Mouse (Mus musculus) bone marrow, adult 2 months (tissue): ENCODE data around the gene Sox15.

Experiments used
- CTCF ChIP-seq: fragments of 200-500 bp; IDR thresholded peaks from 2 replicates; pipeline ENCODE4 v1.5.1; 2011; ENCODE audit warnings: low read length, control low read depth; ENCODE audit not compliant: control insufficient read depth, insufficient read depth
- POLR2A ChIP-seq: fragments of 200-500 bp; IDR thresholded peaks from 2 replicates; pipeline ENCODE4 v1.6.1; 2011; ENCODE audit warnings: low read depth, mild to moderate bottlenecking, control low read depth, low read length, borderline replicate concordance; ENCODE audit not compliant: control insufficient read depth

DNA sequence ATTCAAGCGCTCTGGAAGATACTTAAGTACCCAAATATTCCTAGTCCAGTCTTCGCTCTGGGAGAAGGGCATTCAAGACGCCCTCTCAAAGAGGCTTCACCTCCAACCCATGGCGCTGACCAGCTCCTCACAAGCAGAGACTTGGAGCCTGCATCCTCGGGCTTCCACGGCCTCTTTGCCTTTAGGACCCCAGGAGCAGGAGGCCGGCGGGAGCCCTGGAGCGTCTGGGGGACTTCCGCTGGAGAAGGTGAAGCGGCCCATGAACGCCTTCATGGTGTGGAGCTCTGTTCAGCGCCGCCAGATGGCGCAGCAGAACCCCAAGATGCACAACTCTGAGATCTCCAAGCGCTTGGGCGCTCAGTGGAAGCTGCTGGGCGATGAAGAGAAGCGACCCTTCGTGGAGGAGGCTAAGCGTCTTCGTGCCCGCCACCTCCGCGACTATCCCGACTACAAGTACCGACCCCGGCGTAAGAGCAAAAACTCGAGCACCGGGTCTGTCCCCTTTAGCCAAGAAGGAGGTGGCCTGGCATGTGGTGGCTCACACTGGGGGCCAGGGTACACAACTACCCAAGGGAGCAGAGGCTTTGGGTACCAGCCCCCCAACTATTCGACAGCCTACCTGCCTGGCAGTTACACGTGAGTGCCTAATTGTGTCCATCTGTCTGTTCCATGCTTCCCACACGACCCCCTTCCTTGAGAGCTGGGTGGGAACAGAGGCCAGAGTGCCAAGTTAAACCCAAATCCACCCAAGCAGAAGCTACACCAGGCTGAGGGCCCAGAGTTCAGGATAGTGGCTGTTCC is at the start of gene Sox15:
- TF ChIP-seq CTCF (peak; percentile 71), POLR2A (no peak)
